In genomic region chr5:121820161-121820560, GRCm38 (mm10) we compare ENCODE assay signal across 9 mouse cellular contexts. TPM values are rescaled to one million over a fixed set of nuclear protein-coding genes. Genes with fewer than 3 reads are reported as not detected.
DNase-seq lines count a peak whose midpoint lies in the region.
"Had no signal": no experiment of that assay in that cellular context is flagged by ENCODE, and none has a peak within 500 bp of the region (broad histone marks: within the 10 kb centered on the region; RNA-seq: fewer than 3 reads in every experiment).

No protein-coding gene starts in this region.

- intact Hi-C loops in left cerebral cortex, postnatal 10 days (cut with DNase I), result no loop called here

- peak; percentile 36 for DNase-seq in cerebellum, adult 11-12 months
- no peak for DNase-seq in cerebellum, adult 11 months
- DNase-seq in kidney, postnatal 10 days, result peak; percentile 28
- DNase-seq in kidney, adult 9 months, result no peak
- peak; percentile 6 for DNase-seq in urinary bladder, postnatal 25 days (ENCODE audit: low spot score)
- no peak for DNase-seq in urinary bladder, postnatal 10 days (ENCODE audit: low spot score)
- no peak for DNase-seq in left cerebral cortex, postnatal 10 days (ENCODE audit: extremely low spot score in 1 of 2, low spot score in 2 of 2)
- DNase-seq: gastrocnemius, postnatal 25 days; lung, embryonic 14.5 days had no signal

RNA-seq across cellular contexts. Expression of gene Sh2b3, which starts 17.3 kb away (rescaled TPM):
- total RNA-seq in left cerebral cortex, postnatal 10 days (2021), result 10 to 100 TPM; 17.1 to 17.3 TPM

RNA-seq across cellular contexts. Expression of gene Pheta1, which starts 28.6 kb away (rescaled TPM):
- 10 to 100 TPM; 11.4 to 12.4 TPM for total RNA-seq in left cerebral cortex, postnatal 10 days (2021)

Comparison
In these comparisons a context has a peak if more than half of its experiments do, and no peak if none do; other contexts are left out.
1. DNase-seq: peak in cerebellum, adult 11-12 months (single experiment), kidney, postnatal 10 days (single experiment) and urinary bladder, postnatal 25 days (single experiment); none in cerebellum, adult 11 months (single experiment), kidney, adult 9 months (single experiment), urinary bladder, postnatal 10 days (single experiment) and left cerebral cortex, postnatal 10 days (0 of 2).